Mouse (Mus musculus) testis, adult 2 months (tissue): ENCODE data around the gene Naip5.
"Not testable (repeated sequence)": the region's sequence is repeated elsewhere in the genome, so short reads cannot be mapped to it uniquely, and the experiment has no call there.

Experiments used
- CTCF ChIP-seq: fragments of 200-500 bp; IDR thresholded peaks from 2 replicates; pipeline ENCODE4 v1.5.1; 2012; ENCODE audit warnings: low read depth, mild to moderate bottlenecking, inconsistent platforms, low read length, moderate library complexity; ENCODE audit not compliant: control insufficient read depth, insufficient read depth, insufficient replicate concordance
- POLR2A ChIP-seq: fragments of 200-500 bp; IDR thresholded peaks from 2 replicates; pipeline ENCODE4 v1.6.1; 2012; ENCODE audit warnings: low read depth, mild to moderate bottlenecking, inconsistent platforms, low read length, moderate library complexity; ENCODE audit not compliant: control insufficient read depth

DNA sequence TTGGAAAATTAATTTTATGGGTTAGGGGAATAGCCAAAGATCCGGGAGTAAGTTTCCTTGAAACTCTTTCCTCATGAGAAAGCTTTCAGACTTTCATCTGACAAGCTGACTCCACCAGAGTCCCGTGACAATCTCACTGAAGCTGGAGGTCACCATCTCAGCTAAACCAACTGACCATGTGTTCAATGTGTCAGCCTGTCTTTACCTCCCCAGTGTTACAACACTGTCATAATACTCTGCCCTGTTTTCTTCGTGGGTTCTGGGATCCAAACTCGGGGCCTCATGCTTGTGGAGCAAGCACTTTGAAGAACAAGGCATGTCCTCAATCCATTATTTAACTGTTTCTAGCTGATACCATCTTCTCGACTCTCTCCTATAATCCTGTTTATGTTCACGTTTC lies 9.8 kb upstream of the Naip5 start:
- TF ChIP-seq CTCF, POLR2A: not testable (repeated sequence)
